In genomic region chr4:40735351-40735750, GRCm38 (mm10) we compare ENCODE assay signal across 28 mouse cellular contexts. TPM values are rescaled to one million over a fixed set of nuclear protein-coding genes. Genes with fewer than 3 reads are reported as not detected.
DNase-seq lines count a peak whose midpoint lies in the region; ATAC-seq and TF ChIP-seq lines count a peak whose summit lies in the region.
"Had no signal": no experiment of that assay in that cellular context is flagged by ENCODE, and none has a peak within 500 bp of the region (broad histone marks: within the 10 kb centered on the region; RNA-seq: fewer than 3 reads in every experiment).

No protein-coding gene starts in this region.

- no peak overlapping the region for H3K4me2 ChIP-seq in intestine, embryonic 16.5 days (ENCODE audit: low read depth, low read length)
- no peak overlapping the region for H3K4me2 ChIP-seq in intestine, embryonic 15.5 days (replicated peaks)
- H3K4me2 ChIP-seq in liver, embryonic 11.5 days, result no peak overlapping the region
- no peak overlapping the region for H3K4me2 ChIP-seq in liver, embryonic 12.5 days
- H3K4me2 ChIP-seq: heart, embryonic 13.5 days; limb, embryonic 12.5 days; liver, embryonic 13.5 days; neural tube, embryonic 12.5 days had no signal

- no peaks in the 10 kb centered on the region for H3K4me1 ChIP-seq in intestine, embryonic 16.5 days (ENCODE audit: control insufficient read depth, insufficient read depth, low read length)
- no peaks in the 10 kb centered on the region for H3K4me1 ChIP-seq in intestine, embryonic 15.5 days (replicated peaks)
- no peaks in the 10 kb centered on the region for H3K4me1 ChIP-seq in liver, embryonic 11.5 days (replicated peaks; ENCODE audit: control insufficient read depth, insufficient read depth, low read length)
- H3K4me1 ChIP-seq in liver, embryonic 12.5 days, result no peaks in the 10 kb centered on the region
- H3K4me1 ChIP-seq in thymus, adult 2 months (replicated peaks; ENCODE audit: control insufficient read depth, insufficient read depth, low read length), result no peaks in the 10 kb centered on the region
- H3K4me1 ChIP-seq: limb, embryonic 12.5 days; neural tube, embryonic 12.5 days had no signal

- peak; percentile 13 for ATAC-seq in frontal cortex, adult (ENCODE audit: low TSS enrichment)
- ATAC-seq in intestine, embryonic 16.5 days, result peak; percentile 42; the same call in 1 of the 2 replicates
- ATAC-seq in intestine, embryonic 15.5 days, result no peak
- 0 out of 2 replicates have a peak, but pooled peaks have one; percentile 9 for ATAC-seq in liver, embryonic 11.5 days (replicated peaks; ENCODE audit: low FRiP score)
- no peak for ATAC-seq in liver, embryonic 12.5 days
- ATAC-seq: forebrain, embryonic 16.5 days had no signal

- no peaks in the 10 kb centered on the region for H3K9me3 ChIP-seq in intestine, embryonic 16.5 days (ENCODE audit: control insufficient read depth, low read length)
- H3K9me3 ChIP-seq in intestine, embryonic 15.5 days, result no peaks in the 10 kb centered on the region
- no peaks in the 10 kb centered on the region for H3K9me3 ChIP-seq in liver, embryonic 11.5 days (ENCODE audit: control insufficient read depth, low read length)
- no peaks in the 10 kb centered on the region for H3K9me3 ChIP-seq in liver, embryonic 12.5 days (replicated peaks)
- H3K9me3 ChIP-seq: heart, embryonic 13.5 days; limb, embryonic 12.5 days; liver, embryonic 13.5 days; neural tube, embryonic 12.5 days had no signal

- no peaks in the 10 kb centered on the region for H3K27me3 ChIP-seq in intestine, embryonic 16.5 days (replicated peaks; ENCODE audit: control insufficient read depth, insufficient read depth, low read length)
- no peaks in the 10 kb centered on the region for H3K27me3 ChIP-seq in intestine, embryonic 15.5 days (replicated peaks)
- H3K27me3 ChIP-seq in liver, embryonic 11.5 days (replicated peaks; ENCODE audit: control insufficient read depth, insufficient read depth, low read length), result no peaks in the 10 kb centered on the region
- H3K27me3 ChIP-seq in liver, embryonic 12.5 days (replicated peaks), result no peaks in the 10 kb centered on the region
- H3K27me3 ChIP-seq in thymus, adult 2 months (ENCODE audit: control insufficient read depth, insufficient read depth, low read length), result no peaks in the 10 kb centered on the region
- H3K27me3 ChIP-seq: heart, embryonic 13.5 days; limb, embryonic 12.5 days; liver, embryonic 13.5 days; neural tube, embryonic 12.5 days had no signal

- H3K4me3 ChIP-seq in intestine, embryonic 16.5 days (ENCODE audit: low read length), result no peak overlapping the region
- H3K4me3 ChIP-seq in intestine, embryonic 15.5 days (replicated peaks), result no peak overlapping the region
- H3K4me3 ChIP-seq in liver, embryonic 11.5 days (ENCODE audit: low read depth, low read length), result no peak overlapping the region
- no peak overlapping the region for H3K4me3 ChIP-seq in liver, embryonic 12.5 days
- no peak overlapping the region for H3K4me3 ChIP-seq in thymus, adult 2 months (ENCODE audit: control insufficient read depth, insufficient read depth, low read length)
- H3K4me3 ChIP-seq: erythroblast, embryonic 14.5 days; heart, embryonic 13.5 days; limb, embryonic 12.5 days; liver, embryonic 13.5 days; myocyte; neural tube, embryonic 12.5 days had no signal

- H3K27ac ChIP-seq in intestine, embryonic 16.5 days (ENCODE audit: low read length), result no peak overlapping the region
- H3K27ac ChIP-seq in intestine, embryonic 15.5 days, result no peak overlapping the region
- H3K27ac ChIP-seq in liver, embryonic 11.5 days (ENCODE audit: low read depth, low read length), result no peak overlapping the region
- no peak overlapping the region for H3K27ac ChIP-seq in liver, embryonic 12.5 days
- peak overlapping the region; percentile 34; the same call in 1 of the 2 replicates for H3K27ac ChIP-seq in thymus, adult 2 months (ENCODE audit: control insufficient read depth, insufficient read depth, low read length)
- H3K27ac ChIP-seq: limb, embryonic 12.5 days; liver, embryonic 13.5 days; neural tube, embryonic 12.5 days had no signal

- H3K36me3 ChIP-seq in intestine, embryonic 16.5 days (ENCODE audit: control insufficient read depth, insufficient read depth, low read length), result peaks cover 14% of the 10 kb centered on the region
- peaks cover 42% of the 10 kb centered on the region for H3K36me3 ChIP-seq in intestine, embryonic 15.5 days
- H3K36me3 ChIP-seq in liver, embryonic 11.5 days (ENCODE audit: control insufficient read depth, insufficient read depth, low read length), result peaks cover 35% of the 10 kb centered on the region
- peaks cover 91% of the 10 kb centered on the region for H3K36me3 ChIP-seq in liver, embryonic 12.5 days
- H3K36me3 ChIP-seq in thymus, adult 2 months (ENCODE audit: control insufficient read depth, insufficient read depth, low read length), result peaks cover 76% of the 10 kb centered on the region

- TF ChIP-seq CTCF in thymus, adult 2 months (IDR thresholded peaks at IDR 0.05; ENCODE audit: borderline replicate concordance, control insufficient read depth, extremely low read depth, insufficient read depth, low read length, poor library complexity), result no peak

- no peak for DNase-seq in frontal cortex, postnatal 25 days (ENCODE audit: low spot score in 2 of 2)
- DNase-seq in liver, embryonic 11.5 days (ENCODE audit: low spot score), result no peak
- no peak for DNase-seq in thymus, adult 2 months
- no peak for DNase-seq in thymus, postnatal 0 days (ENCODE audit: low spot score)
- DNase-seq: adrenal gland, postnatal 14 days; cerebellum, adult 11 months; cerebellum, adult 9-10 months; embryo, embryonic 11 days; gastrocnemius, postnatal 10 days; heart, postnatal 14 days; kidney, adult 11 months; kidney, postnatal 25 days; liver, embryonic 13.5 days; lung, adult 2 months; lung, postnatal 4 days; right cerebral cortex, adult 18-20 months; spleen, adult 18-20 months; thymus, postnatal 36 days had no signal

- WGBS in intestine, embryonic 16.5 days, result 62% methylated on average over 1 of the region's 1 CpGs
- 63% methylated on average over 1 of the region's 1 CpGs for WGBS in intestine, embryonic 15.5 days
- 88% methylated on average over 1 of the region's 1 CpGs for WGBS in liver, embryonic 11.5 days
- 64% methylated on average over 1 of the region's 1 CpGs for WGBS in liver, embryonic 12.5 days (ENCODE audit: insufficient replicate concordance)
- 94% methylated on average over 1 of the region's 1 CpGs for WGBS in thymus, adult 2 months

- no peak overlapping the region for H3K9ac ChIP-seq in intestine, embryonic 16.5 days (ENCODE audit: low read depth, low read length)
- H3K9ac ChIP-seq in intestine, embryonic 15.5 days, result no peak overlapping the region
- no peak overlapping the region for H3K9ac ChIP-seq in liver, embryonic 11.5 days (ENCODE audit: low read depth, low read length)
- no peak overlapping the region for H3K9ac ChIP-seq in liver, embryonic 12.5 days
- H3K9ac ChIP-seq: heart, embryonic 13.5 days; limb, embryonic 12.5 days; liver, embryonic 13.5 days; neural tube, embryonic 12.5 days had no signal

- no peak for TF ChIP-seq POLR2A in thymus, adult 2 months (IDR thresholded peaks at IDR 0.05; ENCODE audit: control insufficient read depth, extremely low read depth, insufficient read depth, low read length, poor library complexity)

RNA-seq across cellular contexts. Expression of gene Dnaja1, which starts 13.4 kb away (rescaled TPM):
- 295 and 316 TPM in 2 replicates for polyA plus RNA-seq in intestine, embryonic 16.5 days (2015; fragmentation: Nextera tagmentation; extraction: Ambion mirVana)
- polyA plus RNA-seq in intestine, embryonic 15.5 days (2015; fragmentation: Nextera tagmentation; extraction: Ambion mirVana), result 335 and 379 TPM in 2 replicates
- 389 and 420 TPM in 2 replicates for polyA plus RNA-seq in liver, embryonic 11.5 days (2014; fragmentation: Nextera tagmentation; extraction: Ambion mirVana)
- polyA plus RNA-seq in liver, embryonic 12.5 days (2016; fragmentation: Nextera tagmentation; extraction: Ambion mirVana), result 245 and 261 TPM in 2 replicates
- polyA plus RNA-seq in thymus, adult 2 months (2012; rRNA removed), result 11.5 and 13.4 TPM in 2 replicates
- 410 and 488 TPM in 2 replicates for polyA plus RNA-seq in thymus, postnatal 0 days (2015; fragmentation: Nextera tagmentation; extraction: Ambion mirVana)

RNA-seq across cellular contexts. Expression of gene Smu1, which starts 22.4 kb away (rescaled TPM):
- polyA plus RNA-seq in intestine, embryonic 16.5 days (2015; fragmentation: Nextera tagmentation; extraction: Ambion mirVana), result 136 and 145 TPM in 2 replicates
- 147 and 149 TPM in 2 replicates for polyA plus RNA-seq in intestine, embryonic 15.5 days (2015; fragmentation: Nextera tagmentation; extraction: Ambion mirVana)
- polyA plus RNA-seq in liver, embryonic 11.5 days (2014; fragmentation: Nextera tagmentation; extraction: Ambion mirVana), result 167 and 178 TPM in 2 replicates
- polyA plus RNA-seq in liver, embryonic 12.5 days (2016; fragmentation: Nextera tagmentation; extraction: Ambion mirVana), result 107 and 112 TPM in 2 replicates
- polyA plus RNA-seq in thymus, adult 2 months (2012; rRNA removed), result 34.9 and 36.7 TPM in 2 replicates
- 158 and 161 TPM in 2 replicates for polyA plus RNA-seq in thymus, postnatal 0 days (2015; fragmentation: Nextera tagmentation; extraction: Ambion mirVana)

RNA-seq across cellular contexts. Expression of gene Aptx, which starts 32.4 kb away (rescaled TPM):
- polyA plus RNA-seq in intestine, embryonic 16.5 days (2015; fragmentation: Nextera tagmentation; extraction: Ambion mirVana), result 21.7 and 22.3 TPM in 2 replicates
- 21.4 and 22.5 TPM in 2 replicates for polyA plus RNA-seq in intestine, embryonic 15.5 days (2015; fragmentation: Nextera tagmentation; extraction: Ambion mirVana)
- 21.2 and 23.4 TPM in 2 replicates for polyA plus RNA-seq in liver, embryonic 11.5 days (2014; fragmentation: Nextera tagmentation; extraction: Ambion mirVana)
- polyA plus RNA-seq in liver, embryonic 12.5 days (2016; fragmentation: Nextera tagmentation; extraction: Ambion mirVana), result 13.8 and 15.2 TPM in 2 replicates
- polyA plus RNA-seq in thymus, adult 2 months (2012; rRNA removed), result 8.2 and 9.1 TPM in 2 replicates
- 35.3 and 42.1 TPM in 2 replicates for polyA plus RNA-seq in thymus, postnatal 0 days (2015; fragmentation: Nextera tagmentation; extraction: Ambion mirVana)

Comparison
In these comparisons a context has a peak if more than half of its experiments do, and no peak if none do; other contexts are left out.
1. ATAC-seq: peak in frontal cortex, adult (single experiment), intestine, embryonic 16.5 days (single experiment) and liver, embryonic 11.5 days (single experiment); none in intestine, embryonic 15.5 days (single experiment) and liver, embryonic 12.5 days (single experiment).
2. RNA of gene Dnaja1, which starts 13.4 kb away (polyA plus RNA-seq): 410 to 488 TPM in thymus, postnatal 0 days, 389 to 420 TPM in liver, embryonic 11.5 days, 335 to 379 TPM in intestine, embryonic 15.5 days, 295 to 316 TPM in intestine, embryonic 16.5 days and 245 to 261 TPM in liver, embryonic 12.5 days; 11.5 to 13.4 TPM in thymus, adult 2 months; every median in the first group is over 10 times any median in the second.